In genomic region chr7:66385826-66386225, GRCm38 (mm10) we compare ENCODE assay signal across 28 mouse cellular contexts. TPM values are rescaled to one million over a fixed set of nuclear protein-coding genes. Genes with fewer than 3 reads are reported as not detected.
A peak's percentile ranks its signal among the peaks of the same experiment; 100 is the strongest.
DNase-seq lines count a peak whose midpoint lies in the region; ATAC-seq and TF ChIP-seq lines count a peak whose summit lies in the region.
"Had no signal": no experiment of that assay in that cellular context is flagged by ENCODE, and none has a peak within 500 bp of the region (broad histone marks: within the 10 kb centered on the region; RNA-seq: fewer than 3 reads in every experiment).

No protein-coding gene starts in this region.

- WGBS in kidney, embryonic 15.5 days = 98% methylated on average over 12 of the region's 12 CpGs

- H3K79me2 ChIP-seq in CH12.LX (replicated peaks; ENCODE audit: control insufficient read depth, extremely low read depth, insufficient read depth, poor library complexity, severe bottlenecking) = peaks cover 32% of the 10 kb centered on the region

- dilution Hi-C loops in CH12.LX (cut with MboI; ENCODE audit: extremely low pct_ligation_motif_present, extremely low pct_unique_long_range_greater_than_20kb, low sequenced_read_pairs) = no loop called here

- TF ChIP-seq POLR2A in CH12.LX (IDR thresholded peaks at IDR 0.05; ENCODE audit: low read depth, low read length) = no peak
- TF ChIP-seq POLR2A in embryonic fibroblast, embryonic 13.5 days (IDR thresholded peaks at IDR 0.05; ENCODE audit: low read depth, low read length) = no peak

- 0 out of 2 replicates have a peak overlapping the region, but pooled peaks have one; percentile 58 for H3K27ac ChIP-seq in kidney, embryonic 15.5 days
- H3K27ac ChIP-seq in CH12.LX (ENCODE audit: insufficient read depth, low read depth) = peak overlapping the region; percentile 28; the same call in 1 of the 2 replicates
- H3K27ac ChIP-seq in embryonic fibroblast, embryonic 13.5 days (ENCODE audit: insufficient read depth, low read length) = 0 out of 2 replicates have a peak overlapping the region, but pooled peaks have one; percentile 97
- H3K27ac ChIP-seq: embryonic facial prominence, embryonic 10.5 days; forebrain, embryonic 10.5 days; hindbrain, embryonic 12.5 days had no signal

- no peak overlapping the region for H3K4me3 ChIP-seq in kidney, embryonic 15.5 days (replicated peaks)
- H3K4me3 ChIP-seq in CH12.LX (replicated peaks in 1 of 3; ENCODE audit: low read depth in 2 of 3, low read length in 2 of 3, poor library complexity in 1 of 3) = no peak overlapping the region
- H3K4me3 ChIP-seq in embryonic fibroblast, embryonic 13.5 days (ENCODE audit: insufficient read depth, low read length) = no peak overlapping the region
- H3K4me3 ChIP-seq: embryonic facial prominence, embryonic 10.5 days; erythroblast, embryonic 14.5 days; forebrain, embryonic 10.5 days; heart, embryonic 12.5 days; hindbrain, embryonic 12.5 days had no signal

- no peak overlapping the region for H3K4me2 ChIP-seq in kidney, embryonic 15.5 days
- H3K4me2 ChIP-seq in CH12.LX (ENCODE audit: insufficient read depth, low read depth, poor library complexity, severe bottlenecking) = peak overlapping the region; percentile 72
- H3K4me2 ChIP-seq: heart, embryonic 12.5 days; hindbrain, embryonic 12.5 days had no signal

- no peak for DNase-seq in kidney, adult 8-10 months
- peak; percentile 43 for DNase-seq in CH12.LX (ENCODE audit: extremely low read depth)
- DNase-seq in splenic B cell, adult 2 months (ENCODE audit: low read depth, low spot score) = peak; percentile 57
- no peak for DNase-seq in urinary bladder, postnatal 10 days (ENCODE audit: low spot score)
- DNase-seq in heart, postnatal 36 days = no peak
- no peak for DNase-seq in adrenal gland, postnatal 36 days
- DNase-seq: adrenal gland, adult 2 months; adrenal gland, postnatal 25 days; cerebellum, adult 11 months; cerebellum, adult 9-10 months; cerebellum, postnatal 25 days; gastrocnemius, postnatal 36 days; heart, postnatal 4 days had no signal

- H3K9me3 ChIP-seq in kidney, embryonic 15.5 days (replicated peaks) = no peaks in the 10 kb centered on the region
- H3K9me3 ChIP-seq in CH12.LX (replicated peaks; ENCODE audit: low read length) = no peaks in the 10 kb centered on the region
- H3K9me3 ChIP-seq: embryonic facial prominence, embryonic 10.5 days; forebrain, embryonic 10.5 days; heart, embryonic 12.5 days; hindbrain, embryonic 12.5 days had no signal

- H3K36me3 ChIP-seq in kidney, embryonic 15.5 days = peaks cover 3% of the 10 kb centered on the region
- H3K36me3 ChIP-seq in CH12.LX (replicated peaks in 1 of 2; ENCODE audit: control insufficient read depth in 1 of 2, insufficient read depth in 1 of 2, low read length in 1 of 2) = peaks cover 2 to 11% of the 10 kb centered on the region in 2 experiments
- H3K36me3 ChIP-seq in splenic B cell, adult 2 months (ENCODE audit: control insufficient read depth, insufficient read depth, low read length, poor library complexity, severe bottlenecking) = no peaks in the 10 kb centered on the region
- H3K36me3 ChIP-seq: embryonic facial prominence, embryonic 10.5 days; forebrain, embryonic 10.5 days; hindbrain, embryonic 12.5 days had no signal

- ATAC-seq in kidney, embryonic 15.5 days (replicated peaks; ENCODE audit: low FRiP score) = no peak
- ATAC-seq: forebrain, embryonic 14.5 days; hindbrain, embryonic 16.5 days; inflammation-experienced regulatory T-cells, adult 6 months; intestine, postnatal 0 days had no signal

- H3K9ac ChIP-seq in kidney, embryonic 15.5 days = no peak overlapping the region
- H3K9ac ChIP-seq in CH12.LX (ENCODE audit: insufficient read depth, low read depth) = no peak overlapping the region
- H3K9ac ChIP-seq: heart, embryonic 12.5 days; hindbrain, embryonic 12.5 days had no signal

- H3K27me3 ChIP-seq in kidney, embryonic 15.5 days = no peaks in the 10 kb centered on the region
- H3K27me3 ChIP-seq in CH12.LX (replicated peaks) = no peaks in the 10 kb centered on the region
- H3K27me3 ChIP-seq in splenic B cell, adult 2 months (ENCODE audit: control insufficient read depth, insufficient read depth, low read length, poor library complexity, severe bottlenecking) = no peaks in the 10 kb centered on the region
- H3K27me3 ChIP-seq: heart, embryonic 12.5 days had no signal

- in situ Hi-C loops in CH12.LX (cut with MboI; ENCODE audit: low pct_ligation_motif_present, low pct_unique_long_range_greater_than_20kb, low sequenced_read_pairs) = loop anchor here (5.0 kb wide), 1 partner anchor 279 kb away; the partner anchor contains the start of gene Chsy1

- TF ChIP-seq EP300 in CH12.LX (IDR thresholded peaks at IDR 0.05; ENCODE audit: low read length) = no peak

- TF ChIP-seq CTCF in CH12.LX (conservative IDR thresholded peaks at IDR 0.05 in 1 of 2, IDR thresholded peaks at IDR 0.05 in 1 of 2; ENCODE audit: low read depth in 2 of 2, low read length in 2 of 2) = no peak
- no peak for TF ChIP-seq CTCF in embryonic fibroblast, embryonic 13.5 days (IDR thresholded peaks at IDR 0.05; ENCODE audit: borderline replicate concordance, insufficient read depth, low read length)

- TF ChIP-seq RAD21 in CH12.LX (IDR thresholded peaks at IDR 0.05; ENCODE audit: low read depth, low read length) = no peak

- intact Hi-C loops in heart, postnatal 36 days (cut with DNase I) = no loop called here

- H3K4me1 ChIP-seq in kidney, embryonic 15.5 days = peaks cover 33% of the 10 kb centered on the region
- H3K4me1 ChIP-seq in CH12.LX (ENCODE audit: control insufficient read depth in 1 of 2, insufficient read depth in 2 of 2) = peaks cover 26 to 59% of the 10 kb centered on the region in 2 experiments
- H3K4me1 ChIP-seq in embryonic fibroblast, embryonic 13.5 days (ENCODE audit: control insufficient read depth, insufficient read depth, low read length) = peaks cover 15% of the 10 kb centered on the region

TF ChIP-seq in CH12.LX, 34 proteins besides CTCF, POLR2A, EP300 and RAD21:
- TF ChIP-seq MYC (IDR thresholded peaks at IDR 0.05; ENCODE audit: low read depth, low read length) (no peak), NRF1 (IDR thresholded peaks at IDR 0.05; ENCODE audit: low read depth, low read length) (peak; percentile 66), UBTF (IDR thresholded peaks at IDR 0.05; ENCODE audit: low read depth, low read length) (no peak), ZNF384 (IDR thresholded peaks at IDR 0.05; ENCODE audit: low read depth, low read length) (no peak)
TF ChIP-seq in CH12.LX: peak in this region for 1.

RNA-seq across cellular contexts. Expression of gene Lrrk1, which starts 2.3 kb away (rescaled TPM):
- 15.2 and 17.2 TPM in 2 replicates for polyA plus RNA-seq in kidney, embryonic 15.5 days (2015; fragmentation: Nextera tagmentation; extraction: Ambion mirVana)
- total RNA-seq in CH12.LX (2012; rRNA removed) (13.6 and 15.1 TPM in 2 replicates), CH12.LX (2014; rRNA removed) (5.0 and 5.9 TPM in 2 replicates)
- polyA plus RNA-seq in CH12.LX (2012; ENCODE audit: insufficient read length, low read depth) = 14.5 and 16.9 TPM in 2 replicates
- 31.0 and 39.9 TPM in 2 replicates for polyA plus RNA-seq in embryonic fibroblast, embryonic 13.5 days (2011; ENCODE audit: insufficient read length, low read depth, missing spikeins)
- total RNA-seq in heart, postnatal 36 days (2021) = 10 to 100 TPM; 10.2 to 10.9 TPM
- total RNA-seq in adrenal gland, postnatal 36 days (2021) = 10 to 100 TPM; 15.3 to 15.5 TPM

RNA-seq across cellular contexts. Expression of gene Gm10974, which starts 20.1 kb away (rescaled TPM):
- not detected in 2 replicates for polyA plus RNA-seq in kidney, embryonic 15.5 days (2015; fragmentation: Nextera tagmentation; extraction: Ambion mirVana)
- not detected in 2 replicates for total RNA-seq in CH12.LX (2012; rRNA removed)
- total RNA-seq in CH12.LX (2014; rRNA removed) = not detected in 2 replicates
- polyA plus RNA-seq in CH12.LX (2012; ENCODE audit: insufficient read length, low read depth) = not detected in 2 replicates
- not detected in 2 replicates for polyA plus RNA-seq in embryonic fibroblast, embryonic 13.5 days (2011; ENCODE audit: insufficient read length, low read depth, missing spikeins)
- not detected for total RNA-seq in heart, postnatal 36 days (2021)
- not detected for total RNA-seq in adrenal gland, postnatal 36 days (2021)
- total RNA-seq: adrenal gland, adult 2 months; adrenal gland, postnatal 25 days; gastrocnemius, adult 8-10 months; gastrocnemius, postnatal 36 days; heart, adult 8-10 months; heart, postnatal 4 days had no signal
- polyA plus RNA-seq: adrenal gland, adult 2 months; embryonic facial prominence, embryonic 10.5 days; embryonic facial prominence, embryonic 14.5 days; erythroblast, embryonic 14.5 days; forebrain, embryonic 10.5 days; forebrain, embryonic 14.5 days; heart, embryonic 12.5 days; heart, embryonic 16.5 days; hindbrain, embryonic 12.5 days; hindbrain, embryonic 16.5 days; inflammation-experienced regulatory T-cells, adult 6 months; intestine, postnatal 0 days had no signal

RNA-seq across cellular contexts. Expression of gene Aldh1a3, which starts 41.5 kb away (rescaled TPM):
- 38.0 and 41.0 TPM in 2 replicates for polyA plus RNA-seq in kidney, embryonic 15.5 days (2015; fragmentation: Nextera tagmentation; extraction: Ambion mirVana)
- total RNA-seq in CH12.LX (2012; rRNA removed) (1.0 and 6.2 TPM in 2 replicates), CH12.LX (2014; rRNA removed) (0.35 TPM in 1 of 2 replicates, not detected in the other)
- 3.2 and 4.6 TPM in 2 replicates for polyA plus RNA-seq in CH12.LX (2012; ENCODE audit: insufficient read length, low read depth)
- 3.5 and 4.2 TPM in 2 replicates for polyA plus RNA-seq in embryonic fibroblast, embryonic 13.5 days (2011; ENCODE audit: insufficient read length, low read depth, missing spikeins)
- 1 to 10 TPM; 1.1 to 1.5 TPM for total RNA-seq in heart, postnatal 36 days (2021)
- 10 to 100 TPM in 1 of 2 experiments, 1 to 10 TPM in 1; 9.2 to 10.4 TPM for total RNA-seq in adrenal gland, postnatal 36 days (2021)
- polyA plus RNA-seq: erythroblast, embryonic 14.5 days had no signal

Comparison
In these comparisons a context has a peak if more than half of its experiments do, and no peak if none do; other contexts are left out.
1. H3K27ac ChIP-seq: peak in every context shown above with its lines; median percentile 97 in embryonic fibroblast, embryonic 13.5 days; 58 in kidney, embryonic 15.5 days; 28 in CH12.LX.
2. DNase-seq: peak in CH12.LX (single experiment) and splenic B cell, adult 2 months (single experiment); none in kidney, adult 8-10 months (0 of 2), urinary bladder, postnatal 10 days (single experiment), heart, postnatal 36 days (0 of 2) and adrenal gland, postnatal 36 days (0 of 2).